Mouse (Mus musculus) embryo, embryonic 10 days (tissue): ENCODE data around the gene Aoc3.
"Not testable (repeated sequence)": the region's sequence is repeated elsewhere in the genome, so short reads cannot be mapped to it uniquely, and the experiment has no call there.

Experiments
- DNase-seq: peaks from one replicate; pipeline ENCODE4 v3.0.0-alpha.2; 2015; ENCODE audit warnings: low spot score

The Aoc3 gene

GRCm38 (mm10) chr11:101370141-101370540, 39.7 kb downstream of the Aoc3 start:
- DNase-seq, result no peak

DNA sequence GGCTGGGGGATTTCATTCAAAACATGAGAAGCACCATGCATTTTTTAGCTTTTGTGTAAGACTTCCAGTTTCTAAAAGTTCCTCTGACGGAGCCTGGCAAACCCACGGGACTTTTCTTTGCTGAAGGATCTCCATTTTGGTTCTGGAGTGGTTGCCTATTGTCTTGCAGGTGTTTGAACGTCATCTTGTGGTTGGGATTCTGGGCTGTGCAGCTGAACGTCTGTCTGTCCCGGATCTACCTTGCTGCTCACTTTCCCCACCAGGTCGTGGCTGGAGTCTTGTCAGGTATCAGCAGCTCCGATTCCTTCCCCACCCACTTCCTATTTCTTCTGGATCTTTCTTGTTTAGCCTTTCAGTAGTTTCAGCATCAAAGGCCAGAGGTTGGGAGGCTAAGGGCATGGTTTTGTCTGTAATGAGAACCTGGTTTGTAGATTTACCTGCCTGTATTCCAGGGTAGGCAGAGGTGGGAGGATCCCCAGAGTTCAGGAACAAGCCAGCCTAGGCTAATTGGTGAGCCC, 44.1 kb downstream of the Aoc3 start:
- no peak for DNase-seq

DNA sequence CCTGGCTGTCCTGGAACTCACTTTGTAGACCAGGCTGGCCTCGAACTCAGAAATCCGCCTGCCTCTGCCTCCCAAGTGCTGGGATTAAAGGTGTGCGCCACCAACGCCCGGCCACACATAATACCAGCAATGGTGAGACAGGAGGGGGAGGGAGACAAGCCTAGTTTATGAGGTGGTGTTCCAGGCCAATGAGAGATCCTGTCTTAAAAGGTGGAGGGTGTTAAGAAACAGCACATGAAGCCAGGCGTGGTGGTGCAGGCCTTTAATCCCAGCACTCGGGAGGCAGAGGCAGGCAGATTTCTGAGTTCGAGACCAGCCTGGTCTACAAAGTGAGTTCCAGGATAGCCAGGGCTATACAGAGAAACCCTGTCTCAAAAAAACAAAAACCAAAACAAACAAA, 47.8 kb downstream of the Aoc3 start:
- DNase-seq, result not testable (repeated sequence)

DNA sequence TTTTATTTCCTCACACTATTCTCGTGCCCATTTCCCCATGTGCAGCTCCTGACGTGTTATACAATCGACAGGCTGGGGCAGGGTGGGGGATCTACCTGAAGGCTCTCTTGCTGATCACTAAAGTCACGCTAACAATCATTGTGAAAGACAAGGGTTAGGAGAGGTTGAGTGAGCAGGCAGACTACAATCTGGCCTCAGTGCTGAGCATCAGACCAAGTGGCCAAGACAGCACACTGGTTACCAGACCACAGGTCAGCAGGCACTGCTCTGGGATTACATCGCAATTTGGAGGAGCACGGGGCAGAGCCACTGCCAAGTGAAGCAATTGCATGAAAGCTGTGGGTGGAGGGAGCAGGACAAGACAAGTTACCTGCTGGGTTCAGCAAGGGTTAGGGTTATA, 48.5 kb downstream of the Aoc3 start:
- no peak for DNase-seq

- DNase-seq, result no peak
Observed at GRCm38 (mm10) chr11:101381817-101382216, 51.4 kb downstream of the Aoc3 start.
